Mouse (Mus musculus): ENCODE measurements around the gene Gstt3. TPM values are rescaled to one million over a fixed set of nuclear protein-coding genes. Genes with fewer than 3 reads are reported as not detected.

The Gstt3 gene
- total RNA-seq, 4 experiments from 2014 or later, result 3.0 to 5.6 (median 5.0) TPM

Other genes starting within 250 kb of the Gstt3 start
- 1 to 10 TPM in 2 of 4 experiments, under 1 TPM in 2; 0.79 to 1.6 (median 0.97) TPM for gene Lrrc75b, start 221.1 kb downstream of the Gstt3 start, total RNA-seq (2022)
- not detected for gene Ggt1, start 219.8 kb downstream of the Gstt3 start, total RNA-seq (2022)
- 1 to 10 TPM; 3.4 to 4.9 (median 4.9) TPM for gene Ggt5, start 192.1 kb downstream of the Gstt3 start, total RNA-seq (2022)
- gene Susd2, start 137.4 kb downstream of the Gstt3 start, total RNA-seq (2022), result 1 to 10 TPM in 3 of 4 experiments, under 1 TPM in 1; 0.98 to 2.2 (median 1.7) TPM
- gene Cabin1, start 17.1 kb downstream of the Gstt3 start, total RNA-seq (2022), result 10 to 100 TPM; 15.5 to 22.0 (median 20.8) TPM
- gene Ddt, start 8.0 kb downstream of the Gstt3 start, total RNA-seq (2022), result 100 to 1,000 TPM in 1 of 4 experiments, 10 to 100 TPM in 3; 83.6 to 103 (median 88.3) TPM
- not detected for gene Gm20441, start 460 bp downstream of the Gstt3 start, total RNA-seq (2022)
- 10 to 100 TPM; 15.7 to 26.4 (median 22.1) TPM for gene Gstt1, start 17.2 kb upstream of the Gstt3 start, total RNA-seq (2022)
- gene Gstt4, start 41.1 kb upstream of the Gstt3 start, total RNA-seq (2022), result not detected
- 10 to 100 TPM in 3 of 4 experiments, 1 to 10 TPM in 1; 7.3 to 16.9 (median 13.2) TPM for gene Gstt2, start 56.0 kb upstream of the Gstt3 start, total RNA-seq (2022)
- gene Mif, start 78.8 kb upstream of the Gstt3 start, total RNA-seq (2022), result 100 to 1,000 TPM; 216 to 258 (median 253) TPM
- gene Derl3, start 112.0 kb upstream of the Gstt3 start, total RNA-seq (2022), result under 1 TPM in 2 of 4 experiments, not detected in 2; 0.34 to 0.35 TPM
- 10 to 100 TPM; 17.3 to 25.0 (median 21.4) TPM for gene Smarcb1, start 140.2 kb upstream of the Gstt3 start, total RNA-seq (2022)
- gene Chchd10, start 151.7 kb upstream of the Gstt3 start, total RNA-seq (2022), result 1,000 to 10,000 TPM; 1,724 to 2,176 (median 1,900) TPM
- gene Mmp11, start 155.1 kb upstream of the Gstt3 start, total RNA-seq (2022), result 1 to 10 TPM; 4.1 to 7.8 (median 4.6) TPM
- not detected for gene Gm867, start 159.3 kb upstream of the Gstt3 start, total RNA-seq (2022)
- not detected for gene Vpreb3, start 161.6 kb upstream of the Gstt3 start, total RNA-seq (2022)
- not detected for gene Gm5134, start 173.1 kb upstream of the Gstt3 start, total RNA-seq (2022)

Measured in heart, adult 8-10 months (tissue).